Mouse (Mus musculus): ENCODE results near the gene Il27.

GRCm38 (mm10) chr7:126545631-126546030, 49.1 kb downstream of the Il27 start:
- TF ChIP-seq CTCF (IDR thresholded peaks at IDR 0.05; ENCODE audit: control insufficient read depth, insufficient read depth, insufficient replicate concordance, low read depth, low read length) (no peak), POLR2A (IDR thresholded peaks at IDR 0.05; ENCODE audit: control insufficient read depth, low read depth, low read length) (no peak)
